Mouse (Mus musculus): Measurements from ENCODE around the gene Arap1. TPM values are rescaled to one million over a fixed set of nuclear protein-coding genes. Genes with fewer than 3 reads are reported as not detected.

Arap1 gene
- total and polyA plus RNA-seq, 2 experiments from 2014 or later = 10.5 to 14.3 TPM

- H3K9me3 ChIP-seq (ENCODE audit: low read length) = no peaks in the 10 kb centered on the region
- H3K4me2 ChIP-seq (ENCODE audit: low read depth) = no peak overlapping the region
- DNase-seq (no peak), ATAC-seq (no peak)
- no peaks in the 10 kb centered on the region for H3K27me3 ChIP-seq (ENCODE audit: insufficient read depth, low read length)
- no peak overlapping the region for H3K27ac ChIP-seq (ENCODE audit: low read depth, low read length)
- H3K36me3 ChIP-seq (ENCODE audit: insufficient read depth) = no peaks in the 10 kb centered on the region
- no peak overlapping the region for H3K4me3 ChIP-seq (ENCODE audit: low read depth, low read length)
- H3K4me1 ChIP-seq (ENCODE audit: insufficient read depth) = no peaks in the 10 kb centered on the region
- 82% methylated on average over 6 of the region's 6 CpGs for WGBS
- TF ChIP-seq CTCF (IDR thresholded peaks at IDR 0.05; ENCODE audit: low read depth) = no peak
- no peak overlapping the region for H3K9ac ChIP-seq
Measured at GRCm38 (mm10) chr7:101381512-101381911, 33.6 kb downstream of the Arap1 start.

GRCm38 (mm10) chr7:101382378-101382777 is 34.5 kb downstream of the Arap1 start:
- 75% methylated on average over 8 of the region's 8 CpGs for WGBS
- DNase-seq = no peak

GRCm38 (mm10) chr7:101383756-101384155 is 35.9 kb downstream of the Arap1 start:
- no peak for ATAC-seq
- H3K4me3 ChIP-seq (ENCODE audit: low read depth, low read length) = no peak overlapping the region
- no peak for TF ChIP-seq CTCF (IDR thresholded peaks at IDR 0.05; ENCODE audit: low read depth)
- H3K4me1 ChIP-seq (ENCODE audit: insufficient read depth) = no peaks in the 10 kb centered on the region
- no peaks in the 10 kb centered on the region for H3K36me3 ChIP-seq (ENCODE audit: insufficient read depth)
- H3K27me3 ChIP-seq (ENCODE audit: insufficient read depth, low read length) = no peaks in the 10 kb centered on the region
- H3K9ac ChIP-seq = no peak overlapping the region
- H3K27ac ChIP-seq (ENCODE audit: low read depth, low read length) = no peak overlapping the region
- H3K9me3 ChIP-seq (ENCODE audit: low read length) = no peaks in the 10 kb centered on the region
- 85% methylated on average over 3 of the region's 3 CpGs for WGBS
- DNase-seq = no peak
- H3K4me2 ChIP-seq (ENCODE audit: low read depth) = no peak overlapping the region

More at GRCm38 (mm10) chr7:101382378-101382777, 34.5 kb downstream of the Arap1 start:
- H3K4me3 ChIP-seq (ENCODE audit: low read depth, low read length) = no peak overlapping the region
- no peak; the same call in 1 of the 2 replicates for ATAC-seq
- H3K4me2 ChIP-seq (ENCODE audit: low read depth) = no peak overlapping the region
- no peaks in the 10 kb centered on the region for H3K36me3 ChIP-seq (ENCODE audit: insufficient read depth)
- H3K9me3 ChIP-seq (ENCODE audit: low read length) = no peaks in the 10 kb centered on the region
- H3K9ac ChIP-seq = no peak overlapping the region
- H3K27ac ChIP-seq (ENCODE audit: low read depth, low read length) = no peak overlapping the region
- no peaks in the 10 kb centered on the region for H3K27me3 ChIP-seq (ENCODE audit: insufficient read depth, low read length)
- H3K4me1 ChIP-seq (ENCODE audit: insufficient read depth) = no peaks in the 10 kb centered on the region
- TF ChIP-seq CTCF (IDR thresholded peaks at IDR 0.05; ENCODE audit: low read depth) = no peak

GRCm38 (mm10) chr7:101384931-101385330 is 37.1 kb downstream of the Arap1 start:
- H3K9ac ChIP-seq = no peak overlapping the region
- no peaks in the 10 kb centered on the region for H3K36me3 ChIP-seq (ENCODE audit: insufficient read depth)
- no peaks in the 10 kb centered on the region for H3K9me3 ChIP-seq (ENCODE audit: low read length)
- H3K4me2 ChIP-seq (ENCODE audit: low read depth) = no peak overlapping the region
- no peak for ATAC-seq
- DNase-seq = no peak
- WGBS = 61% methylated on average over 10 of the region's 10 CpGs
- no peaks in the 10 kb centered on the region for H3K4me1 ChIP-seq (ENCODE audit: insufficient read depth)
- no peaks in the 10 kb centered on the region for H3K27me3 ChIP-seq (ENCODE audit: insufficient read depth, low read length)
- H3K27ac ChIP-seq (ENCODE audit: low read depth, low read length) = no peak overlapping the region
- no peak for TF ChIP-seq CTCF (IDR thresholded peaks at IDR 0.05; ENCODE audit: low read depth)
- no peak overlapping the region for H3K4me3 ChIP-seq (ENCODE audit: low read depth, low read length)

GRCm38 (mm10) chr7:101385331-101385733 is 37.5 kb downstream of the Arap1 start:
- H3K4me2 ChIP-seq (ENCODE audit: low read depth) = no peak overlapping the region
- no peak for DNase-seq

DNA sequence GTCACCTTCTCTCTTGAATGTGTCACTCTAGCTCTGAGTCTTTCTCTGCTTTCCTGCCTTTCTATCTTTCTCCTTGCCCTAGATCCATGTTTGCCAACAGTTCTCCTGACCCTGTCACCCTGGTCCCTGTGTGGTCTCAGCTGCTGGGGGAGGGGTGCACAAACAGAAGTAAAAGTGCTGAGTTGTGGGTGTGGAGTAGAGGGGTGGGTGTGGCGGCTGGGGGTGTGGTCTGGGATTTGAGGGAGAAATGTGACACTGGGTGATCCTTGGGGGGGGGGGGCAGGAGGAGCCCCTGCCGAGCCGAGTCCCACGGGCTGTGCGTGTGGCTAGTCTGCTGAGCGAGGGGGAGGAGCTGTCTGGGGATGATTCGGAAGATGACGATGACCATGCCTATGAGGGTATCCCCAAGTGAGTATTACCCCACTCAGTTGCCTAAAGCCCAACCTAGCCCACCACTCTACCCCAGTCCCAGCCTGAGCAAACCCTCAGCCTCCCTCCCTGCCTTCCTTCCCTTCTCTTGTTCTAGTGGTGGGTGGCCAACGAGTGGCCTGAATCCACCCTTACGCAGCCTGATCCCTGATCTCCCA is 38.1 kb downstream of the Arap1 start:
- ATAC-seq = no peak
- no peak overlapping the region for H3K9ac ChIP-seq

More at GRCm38 (mm10) chr7:101385331-101385733, 37.5 kb downstream of the Arap1 start:
- Histone ChIP-seq H3K9me3 (ENCODE audit: low read length) (no peaks in the 10 kb centered on the region), H3K4me1 (ENCODE audit: insufficient read depth) (no peaks in the 10 kb centered on the region), H3K27ac (ENCODE audit: low read depth, low read length) (no peak overlapping the region), H3K27me3 (ENCODE audit: insufficient read depth, low read length) (no peaks in the 10 kb centered on the region), H3K36me3 (ENCODE audit: insufficient read depth) (no peaks in the 10 kb centered on the region), H3K4me3 (ENCODE audit: low read depth, low read length) (no peak overlapping the region), H3K9ac (no peak overlapping the region)
- WGBS = 61% methylated on average over 6 of the region's 6 CpGs
- ATAC-seq = no peak
- TF ChIP-seq CTCF (IDR thresholded peaks at IDR 0.05; ENCODE audit: low read depth) = no peak

GRCm38 (mm10) chr7:101389256-101389655 is 41.4 kb downstream of the Arap1 start:
- ATAC-seq = no peak
- Histone ChIP-seq H3K9ac (no peak overlapping the region), H3K4me1 (ENCODE audit: insufficient read depth) (no peaks in the 10 kb centered on the region), H3K27me3 (ENCODE audit: insufficient read depth, low read length) (no peaks in the 10 kb centered on the region), H3K27ac (ENCODE audit: low read depth, low read length) (no peak overlapping the region), H3K4me3 (ENCODE audit: low read depth, low read length) (no peak overlapping the region), H3K9me3 (ENCODE audit: low read length) (no peaks in the 10 kb centered on the region), H3K4me2 (ENCODE audit: low read depth) (no peak overlapping the region), H3K36me3 (ENCODE audit: insufficient read depth) (no peaks in the 10 kb centered on the region)
- 92% methylated on average over 6 of the region's 6 CpGs for WGBS
- TF ChIP-seq CTCF (IDR thresholded peaks at IDR 0.05; ENCODE audit: low read depth) = no peak
- no peak for DNase-seq

More for the DNA sequence above, 38.1 kb downstream of the Arap1 start:
- no peak overlapping the region for H3K27ac ChIP-seq (ENCODE audit: low read depth, low read length)
- DNase-seq = no peak
- no peaks in the 10 kb centered on the region for H3K27me3 ChIP-seq (ENCODE audit: insufficient read depth, low read length)
- no peak overlapping the region for H3K4me3 ChIP-seq (ENCODE audit: low read depth, low read length)
- H3K4me1 ChIP-seq (ENCODE audit: insufficient read depth) = no peaks in the 10 kb centered on the region
- no peak overlapping the region for H3K4me2 ChIP-seq (ENCODE audit: low read depth)
- no peaks in the 10 kb centered on the region for H3K9me3 ChIP-seq (ENCODE audit: low read length)
- WGBS = 79% methylated on average over 9 of the region's 10 CpGs
- no peaks in the 10 kb centered on the region for H3K36me3 ChIP-seq (ENCODE audit: insufficient read depth)
- TF ChIP-seq CTCF (IDR thresholded peaks at IDR 0.05; ENCODE audit: low read depth) = no peak
